Mouse (Mus musculus) cerebellum, adult 2 months (tissue): ENCODE results near the gene Cstf3. TPM values are rescaled to one million over a fixed set of nuclear protein-coding genes. Genes with fewer than 3 reads are reported as not detected.

ENCODE experiments used
- DNase-seq, 2 experiments: peaks; one replicate each; pipeline ENCODE4 v3.0.0; 2021
- H3K27ac ChIP-seq: fragments of 200-500 bp; 2 replicates; pipeline ENCODE4 v1.5.1; 2012; ENCODE audit warnings: low read length, control low read depth, inconsistent platforms; ENCODE audit not compliant: insufficient read depth
- H3K27me3 ChIP-seq: fragments of 200-500 bp; 2 replicates; pipeline ENCODE4 v1.6.1; 2012; ENCODE audit warnings: inconsistent platforms, mild to moderate bottlenecking, low read length, moderate library complexity; ENCODE audit not compliant: control insufficient read depth, insufficient read depth
- H3K4me1 ChIP-seq: fragments of 200-500 bp; 2 replicates; pipeline ENCODE4 v1.6.1; 2011; ENCODE audit warnings: low read length; ENCODE audit not compliant: control insufficient read depth, insufficient read depth
- H3K4me3 ChIP-seq: fragments of 200-500 bp; replicated peaks from 2 replicates; pipeline ENCODE3; 2011; ENCODE audit warnings: mild to moderate bottlenecking, low read depth, low read length, control low read depth; ENCODE audit not compliant: insufficient read depth
- CTCF ChIP-seq: fragments of 200-500 bp; IDR thresholded peaks from 2 replicates; pipeline ENCODE4 v1.5.1; 2011; ENCODE audit warnings: low read depth, mild to moderate bottlenecking, control low read depth, low read length, moderate library complexity, borderline replicate concordance; ENCODE audit not compliant: insufficient read depth
- POLR2A ChIP-seq: fragments of 200-500 bp; IDR thresholded peaks from 2 replicates; pipeline ENCODE4 v1.6.1; 2011; ENCODE audit warnings: low read length, control low read depth, borderline replicate concordance; ENCODE audit not compliant: insufficient read depth
- WGBS: fragments of 180-500 bp; shearing (Covaris S2); methylation state at CpG from one replicate; pipeline ENCODE4 v1.1.7; 2018; 5-methylcytosine and 5-hydroxymethylcytosine counted together
- polyA plus RNA-seq: library from polyadenylated mRNA; depleted of rRNA; stranded (reverse); fragments of >200 nt; gene quantifications from 2 replicates; pipeline ENCODE4 v1.2.3, GENCODE M21; 2012; rRNA removed

Cstf3 gene
- polyA plus RNA-seq, 1 experiment: 35.8 TPM

GRCm38 (mm10) chr2:104704355-104704754 is 114.0 kb downstream of the Cstf3 start:
- Histone ChIP-seq H3K4me1 (no peaks in the 10 kb centered on the region), H3K27me3 (no peaks in the 10 kb centered on the region), H3K4me3 (no peak overlapping the region), H3K27ac (no peak overlapping the region)
- DNase-seq: no peak
- WGBS: 84% methylated on average over 3 of the region's 3 CpGs
- no peak for TF ChIP-seq CTCF
- no peak for TF ChIP-seq POLR2A

GRCm38 (mm10) chr2:104709786-104710337 is 119.5 kb downstream of the Cstf3 start:
- TF ChIP-seq CTCF (no peak), POLR2A (no peak)
- DNase-seq: no peak
- Histone ChIP-seq H3K4me3 (no peak overlapping the region), H3K27ac (no peak overlapping the region), H3K4me1 (peaks cover 8% of the 10 kb centered on the region), H3K27me3 (no peaks in the 10 kb centered on the region)
- 54% methylated on average over 6 of the region's 6 CpGs for whole genome bisulfite sequencing

GRCm38 (mm10) chr2:104710670-104711370 is 120.5 kb downstream of the Cstf3 start:
- peak overlapping the region; percentile 73 for H3K4me3 ChIP-seq

GRCm38 (mm10) chr2:104711585-104712485 is 121.5 kb downstream of the Cstf3 start, which contains the start of gene Tcp11l1:
Gene Tcp11l1, minus strand, starts transcription at chr2:104712169.
- Histone ChIP-seq H3K4me3 (peak within 1 kb of the TSS; percentile 73), H3K27me3 (no peaks in the 10 kb centered on the region), H3K27ac (peak within 1 kb of the TSS; percentile 98), H3K4me1 (peaks cover 8% of the 10 kb centered on the region)
- no peak for TF ChIP-seq CTCF
- TF ChIP-seq POLR2A: peak; percentile 58; the same call in 1 of the 2 replicates
- peak; percentile 74 to 84 for DNase-seq
- under 1% methylated on average over 97 of the region's 99 CpGs for WGBS

More at GRCm38 (mm10) chr2:104710670-104711370, 120.5 kb downstream of the Cstf3 start:
- no peak overlapping the region for H3K27ac ChIP-seq
- H3K27me3 ChIP-seq: no peaks in the 10 kb centered on the region
- peaks cover 8% of the 10 kb centered on the region for H3K4me1 ChIP-seq
- no peak for TF ChIP-seq CTCF
- no peak for TF ChIP-seq POLR2A
- 16% methylated on average over 6 of the region's 6 CpGs for WGBS
- no peak for DNase-seq

GRCm38 (mm10) chr2:104712486-104712809 is 122.1 kb downstream of the Cstf3 start:
- 3% methylated on average over 7 of the region's 7 CpGs for WGBS
- peaks cover 8% of the 10 kb centered on the region for H3K4me1 ChIP-seq
- DNase-seq: no peak
- peak overlapping the region; percentile 73 for H3K4me3 ChIP-seq
- no peaks in the 10 kb centered on the region for H3K27me3 ChIP-seq
- no peak for TF ChIP-seq CTCF
- no peak for TF ChIP-seq POLR2A
- peak overlapping the region; percentile 98 for H3K27ac ChIP-seq

GRCm38 (mm10) chr2:104714254-104714691 is 124.0 kb downstream of the Cstf3 start:
- Histone ChIP-seq H3K4me1 (peaks cover 8% of the 10 kb centered on the region), H3K27ac (peak overlapping the region; percentile 75), H3K27me3 (no peaks in the 10 kb centered on the region), H3K4me3 (peak overlapping the region; percentile 7)
- WGBS: 10% methylated on average over 15 of the region's 15 CpGs
- peak; percentile 70 to 75 for DNase-seq
- TF ChIP-seq CTCF (no peak), POLR2A (no peak)

Other genes with a start within 250 kb of the Cstf3 start
- gene D430041D05Rik, start 179.5 kb upstream of the Cstf3 start, polyA plus RNA-seq: 33.5 and 37.4 TPM in 2 replicates
- 39.5 and 43.1 TPM in 2 replicates for gene Hipk3, start 96.1 kb upstream of the Cstf3 start, polyA plus RNA-seq
- gene Tcp11l1, start 121.6 kb downstream of the Cstf3 start, polyA plus RNA-seq: 27.7 and 29.5 TPM in 2 replicates
- gene Pin1rt1, start 125.9 kb downstream of the Cstf3 start, polyA plus RNA-seq: 0.08 TPM in 1 of 2 replicates, not detected in the other
- gene Depdc7, start 152.4 kb downstream of the Cstf3 start, polyA plus RNA-seq: 2.3 and 3.6 TPM in 2 replicates
- 7.9 and 8.3 TPM in 2 replicates for gene Qser1, start 226.2 kb downstream of the Cstf3 start, polyA plus RNA-seq